Comparison of ENCODE assay signal across 9 mouse cellular contexts in the genomic region with DNA sequence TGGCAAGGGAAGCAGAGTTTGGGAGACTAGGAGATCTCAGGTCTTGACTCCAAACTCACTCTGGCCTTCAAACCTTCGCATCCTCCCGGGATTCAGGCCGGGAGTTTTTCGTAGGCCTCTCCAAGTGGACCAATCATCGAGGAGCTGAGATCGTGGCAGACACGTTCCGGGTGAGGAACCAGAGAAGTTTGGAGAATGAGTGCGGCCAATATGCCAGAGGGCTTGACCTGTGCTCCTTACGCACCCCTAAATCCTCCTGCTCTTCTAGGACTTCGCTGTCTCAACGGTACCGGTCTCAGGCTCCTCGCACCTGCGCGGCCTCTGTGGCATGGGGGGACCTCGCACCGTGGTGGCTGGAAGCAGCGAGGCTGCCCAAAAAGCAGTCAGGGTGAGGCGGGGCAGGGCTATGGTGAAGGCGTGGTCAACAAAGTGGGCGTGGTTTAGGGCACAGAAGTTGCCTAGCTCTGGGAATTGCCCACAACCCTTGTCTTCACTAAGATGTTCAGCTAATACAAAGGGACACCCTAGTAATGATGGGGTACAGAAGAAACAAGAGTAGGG. TPM values are rescaled to one million over a fixed set of nuclear protein-coding genes. Genes with fewer than 3 reads are reported as not detected.
A peak's percentile ranks its signal among the peaks of the same experiment; 100 is the strongest.
DNase-seq lines count a peak whose midpoint lies in the region; ATAC-seq and TF ChIP-seq lines count a peak whose summit lies in the region.
"Had no signal": no experiment of that assay in that cellular context is flagged by ENCODE, and none has a peak within 500 bp of the region (broad histone marks: within the 10 kb centered on the region; RNA-seq: fewer than 3 reads in every experiment).

No protein-coding gene starts in this region.

- peak overlapping the region; percentile 66 for H3K4me2 ChIP-seq in hindbrain, embryonic 14.5 days (replicated peaks)

- 53% methylated on average over 22 of the region's 22 CpGs for WGBS in cerebellum, adult 2 months
- 58% methylated on average over 22 of the region's 22 CpGs for WGBS in hindbrain, embryonic 14.5 days
- 64% methylated on average over 22 of the region's 22 CpGs for WGBS in lung, adult 2 months
- 89% methylated on average over 22 of the region's 22 CpGs for WGBS in thymus, adult 2 months

- no peak overlapping the region for H3K4me3 ChIP-seq in cerebellum, adult 2 months (replicated peaks; ENCODE audit: insufficient read depth, low read depth, low read length)
- peak overlapping the region; percentile 85 for H3K4me3 ChIP-seq in hindbrain, embryonic 14.5 days (replicated peaks; ENCODE audit: low read length)
- H3K4me3 ChIP-seq in lung, adult 2 months (replicated peaks; ENCODE audit: extremely low read depth, low read depth, low read length), result peak overlapping the region; percentile 23
- no peak overlapping the region for H3K4me3 ChIP-seq in thymus, adult 2 months (ENCODE audit: control insufficient read depth, insufficient read depth, low read length)
- H3K4me3 ChIP-seq: erythroblast, embryonic 14.5 days had no signal

- H3K9me3 ChIP-seq in hindbrain, embryonic 14.5 days (ENCODE audit: control insufficient read depth, low read length), result no peaks in the 10 kb centered on the region

- H3K36me3 ChIP-seq in hindbrain, embryonic 14.5 days (replicated peaks; ENCODE audit: control insufficient read depth, insufficient read depth), result peaks cover 35% of the 10 kb centered on the region
- H3K36me3 ChIP-seq in thymus, adult 2 months (ENCODE audit: control insufficient read depth, insufficient read depth, low read length), result peaks cover 23% of the 10 kb centered on the region

- peaks cover 33% of the 10 kb centered on the region for H3K4me1 ChIP-seq in cerebellum, adult 2 months (ENCODE audit: control insufficient read depth, insufficient read depth, low read length)
- peaks cover 18% of the 10 kb centered on the region for H3K4me1 ChIP-seq in hindbrain, embryonic 14.5 days (replicated peaks; ENCODE audit: control insufficient read depth, insufficient read depth, low read length)
- peaks cover 16% of the 10 kb centered on the region for H3K4me1 ChIP-seq in lung, adult 2 months (ENCODE audit: control insufficient read depth, insufficient read depth, low read length)
- peaks cover 21% of the 10 kb centered on the region for H3K4me1 ChIP-seq in thymus, adult 2 months (replicated peaks; ENCODE audit: control insufficient read depth, insufficient read depth, low read length)

- peak overlapping the region; percentile 88 for H3K9ac ChIP-seq in hindbrain, embryonic 14.5 days

- H3K27ac ChIP-seq in cerebellum, adult 2 months (ENCODE audit: insufficient read depth, low read length), result 0 out of 2 replicates have a peak overlapping the region, but pooled peaks have one; percentile 11
- H3K27ac ChIP-seq in hindbrain, embryonic 14.5 days, result no peak overlapping the region
- no peak overlapping the region for H3K27ac ChIP-seq in thymus, adult 2 months (ENCODE audit: control insufficient read depth, insufficient read depth, low read length)

- no peak for TF ChIP-seq CTCF in cerebellum, adult 2 months (IDR thresholded peaks at IDR 0.05; ENCODE audit: borderline replicate concordance, insufficient read depth, low read depth, low read length)
- no peak for TF ChIP-seq CTCF in lung, adult 2 months (IDR thresholded peaks at IDR 0.05; ENCODE audit: insufficient read depth, low read length)
- TF ChIP-seq CTCF in thymus, adult 2 months (IDR thresholded peaks at IDR 0.05; ENCODE audit: borderline replicate concordance, control insufficient read depth, extremely low read depth, insufficient read depth, low read length, poor library complexity), result no peak

- no peaks in the 10 kb centered on the region for H3K27me3 ChIP-seq in cerebellum, adult 2 months (ENCODE audit: control insufficient read depth, insufficient read depth, low read length)
- H3K27me3 ChIP-seq in hindbrain, embryonic 14.5 days (ENCODE audit: control insufficient read depth, insufficient read depth, low read length), result peaks cover 21% of the 10 kb centered on the region
- H3K27me3 ChIP-seq in thymus, adult 2 months (ENCODE audit: control insufficient read depth, insufficient read depth, low read length), result peaks cover 12% of the 10 kb centered on the region

- no peak for TF ChIP-seq POLR2A in cerebellum, adult 2 months (IDR thresholded peaks at IDR 0.05; ENCODE audit: borderline replicate concordance, insufficient read depth, low read length)
- no peak for TF ChIP-seq POLR2A in lung, adult 2 months (IDR thresholded peaks at IDR 0.05; ENCODE audit: borderline replicate concordance, extremely low read depth, low read depth, low read length)
- no peak for TF ChIP-seq POLR2A in thymus, adult 2 months (IDR thresholded peaks at IDR 0.05; ENCODE audit: control insufficient read depth, extremely low read depth, insufficient read depth, low read length, poor library complexity)

- DNase-seq in cerebellum, adult 2 months, result peak in 1 of 2 experiments; percentile 34
- DNase-seq in cerebellum, postnatal 25 days, result peak; percentile 29 to 57
- DNase-seq in hindbrain, embryonic 14.5 days (ENCODE audit: low spot score), result no peak
- no peak for DNase-seq in lung, adult 2 months
- no peak for DNase-seq in right cerebral cortex, adult 2 months (ENCODE audit: low spot score in 2 of 2)
- no peak for DNase-seq in thymus, adult 2 months
- DNase-seq in layer of hippocampus, adult 11-12 months (ENCODE audit: low spot score), result no peak

- no peak for ATAC-seq in cerebellum, adult (ENCODE audit: insufficient number of reproducible peaks, low FRiP score, low TSS enrichment)
- no peak for ATAC-seq in hindbrain, embryonic 14.5 days (ENCODE audit: low FRiP score)

RNA-seq across cellular contexts. Expression of a gene that starts 2.0 kb away (rescaled TPM):
- 59.5 and 63.3 TPM in 2 replicates for polyA plus RNA-seq in cerebellum, adult 2 months (2012; rRNA removed)
- polyA plus RNA-seq in hindbrain, embryonic 14.5 days (2014; fragmentation: Nextera tagmentation; extraction: Ambion mirVana), result 295 and 328 TPM in 2 replicates
- 137 and 141 TPM in 2 replicates for polyA plus RNA-seq in lung, adult 2 months (2012; rRNA removed)
- polyA plus RNA-seq in thymus, adult 2 months (2012; rRNA removed), result 54.0 and 55.3 TPM in 2 replicates

RNA-seq across cellular contexts. Expression of a gene that starts 4.4 kb away (rescaled TPM):
- 0.11 and 0.15 TPM in 2 replicates for polyA plus RNA-seq in cerebellum, adult 2 months (2012; rRNA removed)
- polyA plus RNA-seq in hindbrain, embryonic 14.5 days (2014; fragmentation: Nextera tagmentation; extraction: Ambion mirVana), result not detected in 2 replicates
- 3.8 and 90.0 TPM in 2 replicates for polyA plus RNA-seq in lung, adult 2 months (2012; rRNA removed)
- polyA plus RNA-seq in thymus, adult 2 months (2012; rRNA removed), result 3.6 and 5.0 TPM in 2 replicates
- polyA plus RNA-seq: erythroblast, embryonic 14.5 days had no signal

RNA-seq across cellular contexts. Expression of a gene that starts 5.2 kb away (rescaled TPM):
- polyA plus RNA-seq in cerebellum, adult 2 months (2012; rRNA removed), result 0.25 and 0.43 TPM in 2 replicates
- 0.21 and 0.42 TPM in 2 replicates for polyA plus RNA-seq in hindbrain, embryonic 14.5 days (2014; fragmentation: Nextera tagmentation; extraction: Ambion mirVana)
- polyA plus RNA-seq in lung, adult 2 months (2012; rRNA removed), result 1.0 and 2.1 TPM in 2 replicates
- polyA plus RNA-seq in thymus, adult 2 months (2012; rRNA removed), result 0.18 and 0.20 TPM in 2 replicates

RNA-seq across cellular contexts. Expression of a gene that starts 11.1 kb away (rescaled TPM):
- 41.2 and 42.9 TPM in 2 replicates for polyA plus RNA-seq in cerebellum, adult 2 months (2012; rRNA removed)
- 23.8 and 24.7 TPM in 2 replicates for polyA plus RNA-seq in hindbrain, embryonic 14.5 days (2014; fragmentation: Nextera tagmentation; extraction: Ambion mirVana)
- 124 and 153 TPM in 2 replicates for polyA plus RNA-seq in lung, adult 2 months (2012; rRNA removed)
- polyA plus RNA-seq in thymus, adult 2 months (2012; rRNA removed), result 316 and 321 TPM in 2 replicates

RNA-seq across cellular contexts. Expression of a gene that starts 14.3 kb away (rescaled TPM):
- 4.3 and 5.5 TPM in 2 replicates for polyA plus RNA-seq in cerebellum, adult 2 months (2012; rRNA removed)
- polyA plus RNA-seq in hindbrain, embryonic 14.5 days (2014; fragmentation: Nextera tagmentation; extraction: Ambion mirVana), result 1.5 and 2.4 TPM in 2 replicates
- polyA plus RNA-seq in lung, adult 2 months (2012; rRNA removed), result 5.4 and 6.0 TPM in 2 replicates
- polyA plus RNA-seq in thymus, adult 2 months (2012; rRNA removed), result 15.5 and 20.0 TPM in 2 replicates

Comparison
In these comparisons a context has a peak if more than half of its experiments do, and no peak if none do; other contexts are left out.
1. DNase-seq: peak in cerebellum, postnatal 25 days (2 of 2); none in hindbrain, embryonic 14.5 days (single experiment), lung, adult 2 months (single experiment), right cerebral cortex, adult 2 months (0 of 2), thymus, adult 2 months (single experiment) and layer of hippocampus, adult 11-12 months (single experiment).
2. H3K4me3 ChIP-seq: peak in hindbrain, embryonic 14.5 days (single experiment) and lung, adult 2 months (single experiment); none in cerebellum, adult 2 months (single experiment) and thymus, adult 2 months (single experiment).